Mouse (Mus musculus) embryonic facial prominence, embryonic 10.5 days (tissue): ENCODE measurements around the gene Mast4. TPM values are rescaled to one million over a fixed set of nuclear protein-coding genes. Genes with fewer than 3 reads are reported as not detected.

Experiments
- DNase-seq: peaks from one replicate; pipeline ENCODE4 v3.0.0-alpha.2; 2017; ENCODE audit warnings: low spot score
- H3K27ac ChIP-seq: fragments of 300-500 bp; sonication (generic); replicated peaks from 2 replicates; pipeline ENCODE4 v1.5.1; 2016; ENCODE audit warnings: mild to moderate bottlenecking
- H3K27me3 ChIP-seq: fragments of 300-500 bp; sonication (generic); replicated peaks from 2 replicates; pipeline ENCODE4 v1.6.1; 2016; ENCODE audit warnings: low read depth, mild to moderate bottlenecking; ENCODE audit not compliant: poor library complexity, severe bottlenecking
- H3K36me3 ChIP-seq: fragments of 300-500 bp; sonication (generic); replicated peaks from 2 replicates; pipeline ENCODE4 v1.6.1; 2016; ENCODE audit warnings: mild to moderate bottlenecking, moderate library complexity
- H3K4me1 ChIP-seq: fragments of 300-500 bp; sonication (generic); 2 replicates; pipeline ENCODE4 v1.6.1; 2016
- H3K4me3 ChIP-seq: fragments of 300-500 bp; sonication (generic); 2 replicates; pipeline ENCODE4 v1.5.1; 2016; ENCODE audit warnings: mild to moderate bottlenecking, moderate library complexity
- H3K9me3 ChIP-seq: fragments of 300-500 bp; sonication (generic); 2 replicates; pipeline ENCODE4 v1.6.1; 2016; ENCODE audit warnings: mild to moderate bottlenecking
- WGBS: fragments of 180-500 bp; shearing (Covaris S2); methylation state at CpG from one replicate; pipeline ENCODE4 v1.1.7; 2016; 5-methylcytosine and 5-hydroxymethylcytosine counted together
- polyA plus RNA-seq: library from polyadenylated mRNA; unstranded; fragments of >200 nt; fragmentation: Nextera tagmentation; extraction: Ambion mirVana; gene quantifications from 2 replicates; pipeline ENCODE4 v1.2.1, GENCODE M21; 2016

The Mast4 gene
- polyA plus RNA-seq, 1 experiment from 2014 or later = 23.0 TPM

DNA sequence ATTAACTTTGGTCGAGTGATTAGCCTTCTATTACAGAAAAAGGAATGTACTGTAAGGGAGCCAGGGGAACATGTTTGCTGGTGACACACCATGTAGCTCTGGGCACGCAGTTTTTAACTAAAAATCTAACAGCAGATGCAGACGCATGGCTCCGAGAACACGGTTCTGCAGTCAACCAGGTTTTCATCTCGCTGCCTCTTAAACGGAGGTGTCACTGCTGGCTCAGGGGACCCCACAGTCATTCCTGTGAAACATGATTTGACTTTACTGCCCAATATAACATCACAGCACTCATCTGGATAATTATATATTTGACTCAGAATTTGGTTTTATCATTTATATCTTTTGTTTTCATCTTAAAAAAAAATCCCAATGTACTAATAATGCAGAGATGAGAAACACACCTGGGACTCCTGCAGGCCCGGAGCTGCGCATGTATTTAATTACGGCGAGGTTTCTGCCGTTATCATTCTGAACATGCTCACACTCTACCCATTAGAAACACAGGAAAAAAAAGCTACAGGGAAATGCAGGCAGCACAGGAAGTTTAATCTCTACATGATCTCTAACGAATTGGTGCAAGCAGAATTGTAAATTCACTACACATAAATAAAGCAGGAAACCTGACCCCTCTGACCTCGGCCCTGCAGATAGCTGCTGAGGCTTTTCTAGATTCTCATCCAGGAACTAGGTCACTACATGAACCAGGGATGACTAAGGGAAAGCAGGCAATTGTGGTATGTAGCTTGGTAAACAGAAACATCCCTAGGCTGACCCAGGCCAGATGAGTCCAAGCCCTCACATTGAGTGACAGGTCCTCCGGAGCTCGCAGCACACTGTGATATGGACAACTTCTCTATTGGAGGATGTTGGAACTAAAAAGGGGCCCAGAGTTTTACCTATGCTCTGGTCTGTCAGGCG, 108.1 kb downstream of the Mast4 start:
- H3K27ac ChIP-seq = no peak overlapping the region
- H3K27me3 ChIP-seq = no peaks in the 10 kb centered on the region
- no peak overlapping the region for H3K4me3 ChIP-seq
- no peaks in the 10 kb centered on the region for H3K36me3 ChIP-seq
- DNase-seq = no peak
- H3K4me1 ChIP-seq = peaks cover 18% of the 10 kb centered on the region
- 53% methylated on average over 17 of the region's 17 CpGs for WGBS
- H3K9me3 ChIP-seq = no peaks in the 10 kb centered on the region

GRCm38 (mm10) chr13:103225217-103225894, 108.9 kb downstream of the Mast4 start:
- H3K27ac ChIP-seq = no peak overlapping the region
- WGBS = 47% methylated on average over 11 of the region's 11 CpGs
- no peaks in the 10 kb centered on the region for H3K9me3 ChIP-seq
- no peaks in the 10 kb centered on the region for H3K36me3 ChIP-seq
- peaks cover 25% of the 10 kb centered on the region for H3K4me1 ChIP-seq
- DNase-seq = no peak
- H3K4me3 ChIP-seq = no peak overlapping the region
- H3K27me3 ChIP-seq = no peaks in the 10 kb centered on the region

DNA sequence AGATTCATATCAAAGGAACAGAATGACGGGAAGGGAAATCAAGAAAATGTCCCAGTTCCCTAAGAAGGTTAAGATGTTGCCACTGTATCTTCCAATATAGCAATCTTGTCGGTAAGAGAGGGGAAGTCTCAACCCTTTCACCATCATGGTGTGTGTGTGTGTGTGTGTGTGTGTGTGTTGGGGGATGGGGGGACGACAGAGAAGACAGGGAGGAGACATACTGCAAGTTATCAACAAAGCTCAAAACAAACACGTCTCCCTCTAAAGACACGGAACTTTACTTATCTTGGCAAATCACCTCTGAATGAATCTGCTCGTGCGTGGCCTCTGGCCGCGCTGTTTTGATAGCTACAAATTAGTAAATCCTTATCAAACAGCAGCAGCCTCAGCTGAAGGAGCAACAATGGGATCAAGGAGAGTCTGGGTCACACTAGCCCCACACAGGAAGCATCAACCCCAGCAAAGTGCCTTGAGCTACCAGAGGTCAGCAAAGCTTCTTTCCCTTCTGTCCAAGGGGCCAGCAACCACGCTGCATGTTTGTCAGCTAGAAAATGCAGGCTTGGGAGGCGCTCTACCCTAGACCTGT, 113.7 kb downstream of the Mast4 start:
- WGBS = 33% methylated on average over 11 of the region's 11 CpGs
- H3K9me3 ChIP-seq = no peaks in the 10 kb centered on the region
- H3K27ac ChIP-seq = peak overlapping the region; percentile 11; the same call in 1 of the 2 replicates
- DNase-seq = no peak
- H3K36me3 ChIP-seq = no peaks in the 10 kb centered on the region
- no peaks in the 10 kb centered on the region for H3K27me3 ChIP-seq
- H3K4me3 ChIP-seq = no peak overlapping the region
- peaks cover 14% of the 10 kb centered on the region for H3K4me1 ChIP-seq

GRCm38 (mm10) chr13:103219999-103220398, 114.3 kb downstream of the Mast4 start:
- peaks cover 8% of the 10 kb centered on the region for H3K4me1 ChIP-seq
- H3K36me3 ChIP-seq = no peaks in the 10 kb centered on the region
- H3K4me3 ChIP-seq = no peak overlapping the region
- no peak for DNase-seq
- no peaks in the 10 kb centered on the region for H3K27me3 ChIP-seq
- no peaks in the 10 kb centered on the region for H3K9me3 ChIP-seq
- 43% methylated on average over 2 of the region's 2 CpGs for WGBS
- H3K27ac ChIP-seq = no peak overlapping the region

DNA sequence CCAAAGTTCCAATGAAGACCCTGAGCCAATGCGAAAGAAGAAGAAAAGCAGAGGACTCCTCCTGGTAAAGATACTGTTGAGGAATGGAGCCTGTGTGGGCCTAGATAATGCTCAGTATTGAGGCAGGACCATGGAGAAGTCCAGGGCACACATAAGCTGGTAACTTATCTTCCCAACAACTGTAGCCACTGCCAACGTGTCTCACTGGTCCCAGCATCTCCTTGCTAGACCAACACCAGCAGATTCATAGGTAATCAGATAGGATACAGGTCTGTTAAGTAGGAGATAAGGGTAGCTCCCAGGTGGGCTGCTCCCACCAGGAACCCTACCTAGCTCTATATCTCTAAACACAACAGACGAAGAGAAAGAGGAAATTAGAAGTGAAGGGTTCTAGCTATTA, 116.8 kb downstream of the Mast4 start:
- WGBS = 84% methylated on average over 3 of the region's 3 CpGs

GRCm38 (mm10) chr13:103214506-103214905, 119.8 kb downstream of the Mast4 start:
- H3K4me3 ChIP-seq = no peak overlapping the region
- no peaks in the 10 kb centered on the region for H3K9me3 ChIP-seq
- WGBS = 82% methylated on average over 3 of the region's 3 CpGs
- H3K27ac ChIP-seq = no peak overlapping the region
- H3K27me3 ChIP-seq = no peaks in the 10 kb centered on the region
- no peak for DNase-seq
- no peaks in the 10 kb centered on the region for H3K36me3 ChIP-seq
- H3K4me1 ChIP-seq = peaks cover 9% of the 10 kb centered on the region

More for the DNA sequence above, 116.8 kb downstream of the Mast4 start:
- H3K27ac ChIP-seq = no peak overlapping the region
- H3K4me1 ChIP-seq = peaks cover 8% of the 10 kb centered on the region
- H3K36me3 ChIP-seq = no peaks in the 10 kb centered on the region
- no peaks in the 10 kb centered on the region for H3K9me3 ChIP-seq
- DNase-seq = no peak
- no peak overlapping the region for H3K4me3 ChIP-seq
- no peaks in the 10 kb centered on the region for H3K27me3 ChIP-seq

GRCm38 (mm10) chr13:103211953-103212352, 122.3 kb downstream of the Mast4 start:
- Histone ChIP-seq H3K27ac (no peak overlapping the region), H3K4me3 (no peak overlapping the region), H3K27me3 (no peaks in the 10 kb centered on the region), H3K9me3 (no peaks in the 10 kb centered on the region), H3K36me3 (no peaks in the 10 kb centered on the region), H3K4me1 (peaks cover 9% of the 10 kb centered on the region)
- DNase-seq = no peak
- WGBS = 79% methylated on average over 6 of the region's 6 CpGs

DNA sequence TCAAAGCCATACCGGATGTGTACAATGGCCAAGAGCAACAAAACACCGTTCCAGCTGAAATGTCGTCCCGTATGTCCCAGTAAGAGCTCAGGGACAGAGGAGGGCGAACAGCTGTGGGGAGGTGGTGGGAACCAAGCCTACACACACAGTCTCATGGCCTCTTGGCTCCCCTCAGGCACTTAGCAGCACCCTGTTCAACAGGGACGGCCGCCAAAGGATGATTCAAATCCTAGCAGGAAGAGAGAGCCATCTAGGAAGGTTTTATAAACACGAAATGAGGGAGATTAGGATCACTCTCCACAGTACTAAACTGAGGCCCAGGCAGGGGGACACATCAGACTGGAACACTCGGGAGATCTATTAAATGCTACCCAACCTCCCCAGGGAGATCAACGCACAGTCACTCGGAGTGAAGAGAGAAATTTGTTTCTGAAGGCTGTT, 122.8 kb downstream of the Mast4 start:
- H3K4me1 ChIP-seq = peaks cover 9% of the 10 kb centered on the region
- no peaks in the 10 kb centered on the region for H3K36me3 ChIP-seq
- H3K9me3 ChIP-seq = no peaks in the 10 kb centered on the region
- H3K27ac ChIP-seq = no peak overlapping the region
- no peak overlapping the region for H3K4me3 ChIP-seq
- WGBS = 77% methylated on average over 11 of the region's 11 CpGs
- no peak for DNase-seq
- H3K27me3 ChIP-seq = no peaks in the 10 kb centered on the region

DNA sequence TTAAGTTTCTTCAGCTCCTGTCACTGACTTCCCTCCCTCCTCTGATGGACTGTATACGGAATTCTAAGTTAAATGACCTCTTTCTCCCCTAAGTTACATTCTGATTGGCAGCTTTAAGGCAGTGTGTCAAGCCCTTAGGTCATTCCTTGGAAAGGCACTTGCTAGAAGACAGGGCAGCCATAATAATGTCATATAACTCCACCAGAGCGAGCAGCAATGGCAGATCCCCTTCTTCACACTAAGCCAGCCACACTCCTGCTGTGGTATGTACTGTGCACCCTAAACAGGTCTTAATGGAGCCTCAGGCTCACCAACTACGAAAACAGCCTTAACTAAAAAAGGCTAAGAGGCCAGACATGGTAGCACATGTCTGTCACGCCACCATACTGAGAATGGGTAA, 123.6 kb downstream of the Mast4 start:
- 80% methylated on average over 4 of the region's 4 CpGs for WGBS
- peaks cover 9% of the 10 kb centered on the region for H3K4me1 ChIP-seq

DNA sequence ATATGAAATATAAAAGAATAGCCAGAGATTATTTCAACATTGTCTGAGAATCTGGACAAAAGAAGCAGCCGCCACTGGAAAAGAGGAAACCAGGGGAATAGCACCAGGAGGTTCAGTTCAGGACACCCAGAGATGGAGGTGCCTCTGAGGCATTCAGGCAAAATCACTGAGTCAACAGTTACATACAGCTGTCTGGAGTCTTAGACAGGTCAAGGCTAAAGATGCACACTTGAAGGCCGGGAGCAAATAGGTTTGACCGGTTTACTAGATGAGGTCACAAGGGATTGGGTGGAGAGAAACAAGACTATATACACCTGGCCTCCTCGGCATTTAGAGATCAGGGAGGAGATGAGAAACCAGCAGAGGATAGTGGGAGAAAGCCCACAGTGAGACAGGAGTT, 127.1 kb downstream of the Mast4 start:
- H3K27me3 ChIP-seq = no peaks in the 10 kb centered on the region
- no peak for DNase-seq
- WGBS = 87% methylated on average over 4 of the region's 4 CpGs

More for the DNA sequence above, 123.6 kb downstream of the Mast4 start:
- H3K27ac ChIP-seq = no peak overlapping the region
- H3K9me3 ChIP-seq = no peaks in the 10 kb centered on the region
- no peaks in the 10 kb centered on the region for H3K36me3 ChIP-seq
- DNase-seq = no peak
- no peak overlapping the region for H3K4me3 ChIP-seq
- no peaks in the 10 kb centered on the region for H3K27me3 ChIP-seq

DNA sequence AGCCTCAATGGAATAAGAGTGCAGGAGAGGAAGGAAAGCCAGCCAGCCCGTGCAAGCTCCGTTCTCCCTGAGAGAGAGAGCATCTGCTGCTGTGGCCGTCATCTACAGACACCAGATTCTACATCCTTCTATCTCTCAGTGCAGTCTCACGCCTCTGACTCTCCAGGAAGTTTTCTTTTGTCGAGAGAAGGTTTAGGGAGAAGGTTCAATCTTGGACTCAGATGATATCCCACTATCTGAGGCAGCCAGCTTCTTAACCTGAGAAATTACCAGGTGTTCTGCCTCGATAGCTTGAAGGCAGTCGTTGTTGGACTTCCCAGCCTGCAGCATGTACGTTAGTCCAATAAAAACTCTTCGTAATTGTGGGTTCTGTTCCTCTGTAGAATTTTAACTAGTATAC, 127.7 kb downstream of the Mast4 start:
- Histone ChIP-seq H3K27me3 (no peaks in the 10 kb centered on the region), H3K27ac (no peak overlapping the region), H3K4me3 (no peak overlapping the region), H3K9me3 (no peaks in the 10 kb centered on the region), H3K36me3 (no peaks in the 10 kb centered on the region), H3K4me1 (peaks cover 4% of the 10 kb centered on the region)
- no peak for DNase-seq
- WGBS = 88% methylated on average over 9 of the region's 9 CpGs

More for the DNA sequence above, 127.1 kb downstream of the Mast4 start:
- Histone ChIP-seq H3K36me3 (no peaks in the 10 kb centered on the region), H3K9me3 (no peaks in the 10 kb centered on the region), H3K27ac (no peak overlapping the region), H3K4me1 (peaks cover 9% of the 10 kb centered on the region), H3K4me3 (no peak overlapping the region)

DNA sequence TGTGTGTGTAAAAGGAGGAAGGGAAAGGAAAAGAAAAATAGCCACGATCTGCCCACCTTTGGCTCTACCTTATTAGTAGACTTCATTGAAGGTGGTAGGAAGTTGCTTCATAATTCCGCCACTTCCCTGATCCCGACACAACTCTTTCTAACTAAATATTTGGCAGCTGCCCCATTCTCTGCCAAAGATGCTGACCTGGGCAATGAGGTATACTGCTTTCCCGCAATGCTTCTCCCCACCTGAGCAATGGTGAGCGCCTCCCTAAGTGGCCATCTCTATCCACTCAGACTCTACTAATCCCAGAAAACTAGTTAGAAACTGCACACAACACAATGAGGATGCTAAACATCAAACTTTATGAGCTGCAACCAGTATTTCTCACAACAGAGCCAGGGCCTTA, 129.1 kb downstream of the Mast4 start:
- DNase-seq = no peak
- Histone ChIP-seq H3K4me1 (peaks cover 3% of the 10 kb centered on the region; the same call in 1 of the 2 replicates), H3K27ac (no peak overlapping the region), H3K27me3 (no peaks in the 10 kb centered on the region), H3K36me3 (no peaks in the 10 kb centered on the region), H3K4me3 (no peak overlapping the region), H3K9me3 (no peaks in the 10 kb centered on the region)
- 92% methylated on average over 5 of the region's 5 CpGs for WGBS
